Mouse (Mus musculus) adrenal gland, postnatal 0 days (tissue): ENCODE measurements around the gene Frs3. TPM values are rescaled to one million over a fixed set of nuclear protein-coding genes. Genes with fewer than 3 reads are reported as not detected.

Experiments
- polyA plus RNA-seq: library from polyadenylated mRNA; unstranded; fragments of >200 nt; fragmentation: Nextera tagmentation; extraction: Ambion mirVana; gene quantifications from 2 replicates; pipeline ENCODE4 v1.2.1, GENCODE M21; 2015

Frs3 gene
- polyA plus RNA-seq = 4.7 and 6.4 TPM in 2 replicates

DNA sequence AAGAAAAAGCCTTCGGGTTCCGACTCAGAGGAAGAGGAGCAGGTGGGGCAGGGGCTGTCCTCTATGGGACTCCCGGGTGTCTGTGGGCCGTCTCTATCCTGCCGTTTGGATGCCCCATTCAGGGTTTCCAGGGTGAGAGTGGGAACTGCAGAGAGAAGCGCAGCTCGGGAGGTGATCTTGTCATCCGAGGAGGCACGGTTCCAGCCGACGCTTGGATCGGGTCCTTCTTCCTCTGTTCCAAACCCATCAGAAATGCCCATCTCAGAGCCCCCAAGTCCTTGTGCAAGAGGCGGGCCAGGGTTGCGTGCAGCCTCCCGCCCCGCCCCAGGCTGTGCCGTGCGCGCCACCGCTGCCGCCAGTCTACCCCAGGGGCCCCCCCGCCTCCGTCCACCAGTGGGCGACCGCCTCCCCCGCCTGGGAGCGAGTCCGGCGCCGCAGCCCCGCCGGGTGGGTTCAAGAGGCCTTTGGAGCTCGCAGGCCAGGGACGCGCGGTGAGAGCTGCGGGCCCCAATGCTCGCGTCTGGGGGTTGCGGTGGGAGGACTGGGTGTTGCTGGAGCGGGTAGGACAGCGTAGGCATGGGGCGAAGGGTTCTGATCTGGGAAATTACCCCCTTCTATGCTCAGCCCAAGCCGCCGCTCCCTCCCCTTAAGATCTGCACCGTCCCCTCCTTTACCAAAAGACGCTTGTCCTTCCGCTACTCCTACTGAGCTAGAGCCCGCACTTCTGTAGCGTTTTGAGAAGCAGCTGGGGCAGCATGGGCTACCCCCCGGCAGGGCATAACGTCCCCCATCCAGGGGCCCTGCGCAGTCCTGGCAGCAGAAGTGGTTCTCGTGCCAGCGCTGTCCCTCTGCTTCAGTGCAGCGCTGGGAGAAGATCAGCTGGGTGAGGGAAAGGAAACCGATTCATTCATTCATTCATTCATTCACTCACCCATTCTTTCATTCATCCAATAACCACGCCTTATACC is at the start of gene Frs3:
Frs3 (plus strand) TSS at position 423 of the 968 bp plus-strand sequence.

DNA sequence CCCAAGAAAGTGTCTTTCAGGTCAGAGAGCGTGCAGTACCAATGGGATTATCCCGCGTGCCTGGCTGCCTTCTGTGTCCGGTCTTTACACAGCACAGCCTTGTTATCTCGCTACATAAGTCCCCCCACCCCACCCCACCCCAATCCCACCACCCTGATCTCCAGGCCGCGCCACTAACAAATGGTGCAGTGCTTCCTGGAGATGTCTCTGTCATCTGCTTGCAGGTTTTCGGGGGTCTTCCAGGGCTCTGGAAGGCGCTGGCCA is 554 bp upstream of the Frs3 start, which contains the start of gene Tomm6:
Tomm6 (minus strand) TSS at position 43 of the 264 bp plus-strand sequence.

DNA sequence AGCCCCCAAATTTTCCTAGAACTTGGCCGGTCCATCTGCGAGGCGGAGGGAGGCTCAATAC is 5.4 kb downstream of the Frs3 start, which contains the start of gene Gm21981:
Gm21981 (minus strand) TSS at position 14 of the 61 bp plus-strand sequence.

DNA sequence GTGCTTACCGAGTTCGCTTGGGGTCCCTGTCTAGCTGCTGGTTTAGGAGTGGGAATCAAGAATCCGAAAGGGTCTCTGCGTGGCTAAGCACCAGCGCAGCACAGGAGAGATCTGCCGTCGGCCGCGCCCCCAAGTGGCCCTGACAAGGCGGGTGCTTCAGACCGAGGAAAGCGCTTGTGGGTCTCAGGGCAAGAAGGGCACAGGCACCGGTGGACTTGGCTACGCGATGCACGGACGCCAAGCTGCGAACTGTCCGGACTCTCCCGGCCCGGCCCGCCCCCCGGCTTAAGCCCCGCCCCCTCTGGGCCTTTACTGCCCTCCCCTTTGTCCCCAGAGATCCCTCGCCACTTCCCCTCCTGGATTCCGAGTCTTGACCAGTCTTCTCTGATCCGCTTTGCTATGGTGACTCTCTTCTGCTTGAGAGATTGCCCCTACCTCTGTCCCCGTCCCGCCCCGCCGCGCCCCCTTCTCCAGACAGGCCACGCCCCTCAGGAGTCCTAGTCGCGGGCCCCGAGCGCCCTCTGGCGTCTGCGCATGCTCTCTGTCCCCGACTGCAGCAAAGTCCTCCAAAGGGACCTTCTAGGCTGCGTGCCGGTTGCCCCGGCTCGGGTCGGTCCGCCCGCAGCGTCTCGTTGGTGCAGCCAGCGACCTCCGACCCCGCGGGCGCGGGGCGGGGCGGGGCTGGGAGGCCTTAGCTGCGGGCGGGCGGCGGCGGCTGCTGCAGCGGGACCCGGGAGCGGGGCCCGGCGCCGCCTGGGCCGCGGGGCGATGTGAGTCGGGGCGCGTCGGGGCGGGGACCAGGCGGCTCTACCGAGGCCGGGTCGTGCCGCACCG is 5.9 kb downstream of the Frs3 start, which contains the start of gene Prickle4:
Prickle4 (minus strand) TSS at position 234 of the 834 bp plus-strand sequence.

DNA sequence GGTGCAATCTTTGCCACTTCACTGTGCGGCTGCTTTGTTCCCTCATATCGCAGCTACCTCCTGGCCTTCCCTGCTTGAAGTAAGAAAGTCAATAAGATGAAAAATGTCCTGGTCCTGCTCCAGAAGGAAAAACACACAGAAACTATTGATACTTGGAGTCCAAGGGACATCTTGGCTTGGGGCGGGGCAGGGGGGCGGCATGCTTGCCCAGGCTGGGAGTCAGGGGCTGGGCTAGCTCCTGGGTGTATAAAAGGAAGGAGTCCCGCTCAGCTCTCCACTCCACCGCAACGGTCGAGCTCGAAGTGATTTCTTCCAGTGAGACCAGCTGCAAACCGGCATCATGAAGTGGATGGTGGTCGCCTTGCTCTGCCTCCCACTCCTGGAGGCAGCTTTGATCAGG is 37.7 kb downstream of the Frs3 start, which contains the start of gene Pgc:
Pgc (plus strand) TSS at position 277 of the 400 bp plus-strand sequence.

DNA sequence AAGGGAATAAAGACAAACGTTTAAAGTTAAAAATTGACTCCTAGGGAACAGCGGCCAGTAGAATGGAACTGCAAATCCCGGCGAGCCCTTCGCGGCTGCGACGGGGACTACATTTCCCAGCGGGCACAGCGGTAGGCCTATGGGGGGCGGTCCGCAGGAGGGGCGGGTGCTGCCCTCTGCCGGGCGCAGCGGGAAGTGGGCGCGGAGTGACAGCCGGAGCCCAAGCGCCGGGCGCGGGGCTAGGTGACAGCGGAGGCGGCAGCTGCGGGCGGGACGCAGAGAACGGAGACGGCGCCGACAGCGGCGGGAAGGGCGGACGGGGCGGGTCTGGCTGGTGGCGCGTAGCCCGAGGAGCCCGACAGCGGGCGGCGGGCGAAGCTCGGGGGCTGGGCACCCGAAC is 48.0 kb downstream of the Frs3 start, which contains the start of gene Tfeb:
Tfeb (plus strand) TSS at position 175 of the 400 bp plus-strand sequence.

Other genes with a start within 250 kb of the Frs3 start
- gene Taf8, start 186.7 kb upstream of the Frs3 start, polyA plus RNA-seq = 17.5 and 18.9 TPM in 2 replicates
- gene Ccnd3, start 184.0 kb upstream of the Frs3 start, polyA plus RNA-seq = 253 and 255 TPM in 2 replicates
- 7.3 and 8.6 TPM in 2 replicates for gene Bysl, start 77.5 kb upstream of the Frs3 start, polyA plus RNA-seq
- 35.5 and 38.7 TPM in 2 replicates for gene Med20, start 77.4 kb upstream of the Frs3 start, polyA plus RNA-seq
- 2.7 and 4.8 TPM in 2 replicates for gene Gm20517, start 77.4 kb upstream of the Frs3 start, polyA plus RNA-seq
- 3.1 TPM in 2 replicates for gene Usp49, start 58.3 kb upstream of the Frs3 start, polyA plus RNA-seq
- 339 and 401 TPM in 2 replicates for gene Tomm6, start 644 bp upstream of the Frs3 start, polyA plus RNA-seq
- gene Gm21981, start 5.4 kb downstream of the Frs3 start, polyA plus RNA-seq = 0.15 and 0.39 TPM in 2 replicates
- 0.80 and 1.2 TPM in 2 replicates for gene Prickle4, start 5.7 kb downstream of the Frs3 start, polyA plus RNA-seq
- 0.11 and 2.2 TPM in 2 replicates for gene Pgc, start 37.8 kb downstream of the Frs3 start, polyA plus RNA-seq
- gene Tfeb, start 48.0 kb downstream of the Frs3 start, polyA plus RNA-seq = 6.0 and 11.5 TPM in 2 replicates
- gene Mdfi, start 145.7 kb downstream of the Frs3 start, polyA plus RNA-seq = 5.5 and 5.7 TPM in 2 replicates
- 13.2 and 13.8 TPM in 2 replicates for gene Foxp4, start 235.6 kb downstream of the Frs3 start, polyA plus RNA-seq